Mouse (Mus musculus) cerebellum, adult 11 months (tissue): ENCODE results near the gene Mapk10.
"Not testable (repeated sequence)": the region's sequence is repeated elsewhere in the genome, so short reads cannot be mapped to it uniquely, and the experiment has no call there.

Source experiments
- DNase-seq: peaks from one replicate; pipeline ENCODE4 v3.0.0; 2022

Mapk10 gene

GRCm38 (mm10) chr5:102946625-102947024 lies 264.5 kb downstream of the Mapk10 start:
- DNase-seq: no peak

GRCm38 (mm10) chr5:102943864-102944630 lies 267.1 kb downstream of the Mapk10 start:
- DNase-seq: not testable (repeated sequence)

DNA sequence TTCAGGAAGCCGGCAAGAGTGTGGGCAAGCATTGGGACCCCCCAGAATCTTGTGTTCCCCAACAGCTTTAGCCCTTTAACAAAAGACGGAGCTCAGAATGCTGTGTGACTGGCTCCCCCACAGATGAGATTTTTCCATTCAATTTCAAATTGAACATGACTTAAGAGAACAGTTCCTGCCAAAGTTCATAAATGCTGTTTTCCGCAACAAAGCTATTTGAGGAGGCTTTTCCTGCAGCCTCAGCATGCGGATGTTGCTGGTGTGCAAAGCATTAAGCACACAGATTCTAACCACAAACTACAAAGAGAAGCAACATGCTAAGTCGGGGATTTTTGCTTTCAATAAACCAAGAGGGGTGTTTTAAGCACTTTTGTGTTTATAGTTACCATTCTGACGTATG lies 281.0 kb downstream of the Mapk10 start:
- DNase-seq: no peak

DNA sequence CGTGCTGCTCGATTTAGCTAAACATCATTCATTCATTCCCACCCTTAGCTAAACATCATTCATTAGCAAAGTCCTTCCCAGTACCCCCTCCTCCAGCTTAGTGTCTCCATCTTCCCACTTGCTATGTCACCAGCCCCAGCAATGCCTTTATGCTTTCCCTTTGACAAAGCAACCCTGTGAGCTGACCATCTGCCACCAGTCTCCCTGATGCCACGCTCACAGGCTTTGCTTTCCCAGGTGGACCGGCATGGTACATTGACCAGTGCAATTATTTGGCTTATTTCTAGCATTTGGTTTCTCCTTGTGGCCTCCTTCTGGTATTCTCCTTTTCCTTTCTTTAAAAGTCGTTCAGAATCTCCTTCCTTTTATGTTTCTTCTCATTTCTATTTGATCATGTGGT lies 284.3 kb downstream of the Mapk10 start:
- DNase-seq: peak; percentile 69

- no peak for DNase-seq
Observed at GRCm38 (mm10) chr5:102920199-102920598, 290.9 kb downstream of the Mapk10 start.

DNA sequence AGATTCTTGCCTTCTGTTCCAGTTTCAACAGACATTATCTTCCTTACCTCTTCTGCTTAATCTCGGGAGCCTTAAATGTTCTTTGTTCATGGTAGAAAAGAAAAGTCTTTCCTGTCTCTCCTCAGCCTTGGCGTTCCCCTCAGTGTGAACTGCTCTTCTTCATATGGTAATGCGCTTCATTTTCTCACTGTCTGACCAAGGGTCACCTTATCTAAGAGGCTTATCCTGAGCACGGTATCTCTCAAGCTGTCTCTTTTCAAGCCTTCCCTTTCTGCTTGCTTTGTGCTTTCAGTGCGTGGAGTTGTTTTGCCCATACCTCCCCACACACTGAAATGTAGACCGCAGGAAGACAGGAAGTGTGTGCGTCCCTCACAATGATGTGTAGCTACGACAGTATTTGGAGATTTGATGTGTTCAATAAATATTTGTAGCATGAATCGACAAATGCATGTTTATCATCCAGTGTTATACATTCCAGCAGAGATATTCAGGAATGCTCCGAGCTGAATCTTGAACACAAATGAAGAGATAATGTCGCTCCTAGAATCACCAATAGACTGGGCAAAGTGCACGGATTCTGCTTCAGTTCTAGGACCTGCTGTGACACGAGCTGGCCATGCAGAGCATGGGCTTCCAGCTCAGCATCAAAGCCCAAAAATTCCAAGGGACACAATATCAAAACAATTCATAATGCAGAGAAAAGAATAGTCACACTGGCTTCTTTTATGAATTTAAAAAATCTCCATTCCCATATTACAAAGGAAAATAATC lies 305.5 kb downstream of the Mapk10 start:
- DNase-seq: no peak

DNA sequence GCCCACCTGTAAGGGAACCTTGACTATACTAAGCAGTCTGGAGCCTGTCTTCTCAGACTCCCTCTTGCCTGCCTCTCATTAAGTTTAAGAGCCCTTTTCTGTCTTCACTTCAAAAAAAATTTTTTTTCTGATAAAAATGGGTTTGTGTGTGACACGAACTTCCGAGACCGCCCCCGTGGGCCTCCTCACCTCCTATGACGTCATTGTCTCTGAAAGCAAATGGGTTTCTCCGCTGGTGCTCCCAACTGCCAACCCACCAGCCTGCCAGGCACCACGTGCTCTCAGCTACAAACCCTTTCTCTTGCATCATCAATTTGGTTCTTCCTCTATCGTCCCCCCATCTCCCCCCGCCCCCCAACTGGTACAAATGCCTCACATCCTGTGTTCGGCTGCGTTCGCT lies 307.1 kb downstream of the Mapk10 start:
- no peak for DNase-seq

GRCm38 (mm10) chr5:102903487-102903886 lies 307.6 kb downstream of the Mapk10 start:
- DNase-seq: no peak

GRCm38 (mm10) chr5:102901176-102901575 lies 310.0 kb downstream of the Mapk10 start:
- no peak for DNase-seq

DNA sequence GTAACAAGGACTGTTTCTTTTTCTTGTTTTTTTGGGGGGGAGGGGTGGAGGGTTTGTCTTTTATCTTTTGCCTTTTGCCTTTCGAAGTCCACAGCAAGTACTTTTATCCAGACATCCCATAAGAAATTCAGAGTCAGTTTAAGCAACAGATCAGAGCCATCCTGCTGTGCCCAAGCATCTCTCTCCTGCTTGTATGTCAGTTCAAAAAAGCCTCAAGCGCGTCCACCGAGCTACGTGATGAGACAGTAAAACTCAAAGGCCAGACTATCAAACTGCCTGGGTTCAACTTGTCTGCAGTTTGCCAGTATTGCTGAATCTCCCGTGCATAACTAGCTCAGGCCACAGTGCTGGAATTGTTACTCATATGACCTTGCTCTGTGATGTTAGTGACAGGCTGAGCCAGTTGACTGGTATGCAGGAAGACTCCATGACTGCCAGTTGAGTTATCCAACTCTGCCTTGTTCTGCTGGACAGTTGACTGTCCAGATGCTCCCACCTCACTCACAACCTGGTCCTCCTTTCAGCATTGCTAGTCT lies 311.4 kb downstream of the Mapk10 start:
- no peak for DNase-seq

- no peak for DNase-seq
Observed at GRCm38 (mm10) chr5:102898301-102898700, 312.8 kb downstream of the Mapk10 start.

GRCm38 (mm10) chr5:102892226-102892625 lies 318.9 kb downstream of the Mapk10 start:
- DNase-seq: no peak

DNA sequence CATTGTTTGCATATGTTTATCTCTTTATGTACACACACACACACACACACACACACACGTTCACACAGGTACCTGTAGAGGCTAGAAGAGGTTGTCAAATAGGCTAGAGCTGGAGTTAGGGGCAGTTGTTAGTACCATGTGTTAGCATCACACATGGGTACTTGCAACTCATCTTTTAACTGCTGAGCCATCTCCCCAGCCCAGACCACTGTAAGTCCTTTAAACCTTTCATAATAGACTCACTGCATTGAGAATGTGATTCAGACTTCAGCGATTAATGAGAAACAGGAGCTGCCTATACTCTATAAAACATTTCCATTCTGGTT lies 322.0 kb downstream of the Mapk10 start:
- DNase-seq: no peak

- no peak for DNase-seq
Observed at GRCm38 (mm10) chr5:102888482-102889162, 322.5 kb downstream of the Mapk10 start.

- DNase-seq: no peak
Observed at GRCm38 (mm10) chr5:102875628-102876027, 335.5 kb downstream of the Mapk10 start.

DNA sequence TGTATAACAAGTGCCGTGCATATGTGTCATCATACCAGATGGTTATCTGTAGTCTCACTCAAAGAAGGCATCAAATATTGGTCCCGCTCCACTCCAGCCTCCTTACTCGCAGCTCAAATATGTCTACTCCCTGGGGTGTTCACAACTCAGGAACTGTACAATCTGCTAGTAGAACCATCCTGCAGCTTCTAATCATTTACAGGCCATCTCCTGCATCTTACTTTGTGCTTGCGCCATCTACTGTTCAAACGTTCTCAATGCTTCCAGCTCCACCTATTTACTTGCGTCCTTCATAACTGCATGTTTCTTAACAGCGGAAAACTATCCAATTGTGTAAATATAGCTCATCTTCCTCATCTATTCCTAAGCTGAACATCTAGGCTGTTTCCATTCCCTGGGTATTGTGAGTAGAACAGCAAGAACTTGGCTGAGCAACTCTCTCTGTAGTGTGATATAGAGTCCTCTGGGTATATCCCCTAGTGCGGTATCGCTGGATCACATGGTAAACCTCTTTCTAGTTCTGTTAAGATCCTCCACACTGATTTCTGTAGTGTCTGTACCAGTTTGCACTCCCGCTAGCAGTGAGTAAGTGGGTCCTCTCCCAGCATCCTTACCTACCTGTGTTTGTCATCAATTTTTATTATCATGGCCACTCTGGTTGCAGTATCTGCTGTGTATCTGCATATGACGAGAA lies 336.4 kb downstream of the Mapk10 start:
- peak; percentile 33 for DNase-seq

DNA sequence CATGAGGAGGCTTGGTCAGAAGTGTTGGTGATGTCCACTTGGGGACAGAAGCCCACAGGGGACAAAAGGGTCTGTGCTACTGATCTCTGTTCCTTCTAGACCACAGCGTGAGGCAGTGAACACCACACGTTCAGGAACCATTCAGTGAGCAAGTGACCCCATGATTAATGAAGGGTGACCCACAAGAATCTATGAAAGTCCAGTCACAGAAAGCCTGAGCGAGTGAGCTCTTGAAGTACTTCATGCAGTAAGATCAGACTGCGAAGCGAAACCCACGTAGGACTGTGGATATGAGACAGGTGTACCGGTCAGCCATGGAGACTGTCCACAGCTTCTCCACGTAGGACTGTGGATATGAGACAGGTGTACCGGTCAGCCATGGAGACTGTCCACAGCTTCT lies 338.1 kb downstream of the Mapk10 start:
- not testable (repeated sequence) for DNase-seq

- no peak for DNase-seq
Observed at GRCm38 (mm10) chr5:102868196-102868595, 342.9 kb downstream of the Mapk10 start.

GRCm38 (mm10) chr5:102859749-102860148 lies 351.4 kb downstream of the Mapk10 start:
- no peak for DNase-seq

DNA sequence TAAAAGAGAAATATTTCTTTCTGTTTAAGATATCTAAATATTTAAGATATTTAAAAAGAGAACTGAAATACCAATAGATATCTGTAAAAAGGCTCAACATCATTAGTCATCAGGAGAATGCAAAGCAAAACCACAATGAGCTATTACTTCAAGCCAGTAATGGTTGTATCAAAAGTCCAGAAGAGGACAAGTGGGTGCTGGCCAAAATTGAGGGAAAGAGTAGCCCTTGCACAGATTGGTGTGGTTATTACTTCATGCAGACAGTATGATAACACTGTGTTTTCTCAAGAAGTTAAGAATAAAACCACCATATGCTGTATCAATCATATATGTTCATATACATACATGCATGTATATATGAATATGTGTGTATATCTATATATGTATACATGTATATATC lies 353.1 kb downstream of the Mapk10 start:
- no peak for DNase-seq
